Mouse (Mus musculus) hindbrain, embryonic 12.5 days (tissue): ENCODE measurements at regions not wholly inside any gene's neighbourhood (a gene's known extent, or its start where the extent isn't known, plus 50 kb on each side); places are given as distances from the start of the nearest gene placed in this dataset.

Experiments used
- ATAC-seq: fragments of 200-750 bp; cut with Nextera tagmentation; 2 replicates; pipeline ENCODE4 v1.8.0; 2017; ENCODE audit warnings: moderate TSS enrichment; ENCODE audit not compliant: low FRiP score
- H3K27ac ChIP-seq: fragments of 300-500 bp; sonication (generic); 2 replicates; pipeline ENCODE4 v1.5.1; 2016; ENCODE audit warnings: mild to moderate bottlenecking
- H3K27me3 ChIP-seq: fragments of 300-500 bp; sonication (generic); 2 replicates; pipeline ENCODE4 v1.6.1; 2016; ENCODE audit warnings: mild to moderate bottlenecking
- H3K36me3 ChIP-seq: fragments of 300-500 bp; sonication (generic); 2 replicates; pipeline ENCODE4 v1.6.1; 2016; ENCODE audit warnings: mild to moderate bottlenecking
- H3K4me1 ChIP-seq: fragments of 300-500 bp; sonication (generic); 2 replicates; pipeline ENCODE4 v1.6.1; 2016
- H3K4me2 ChIP-seq: fragments of 300-500 bp; sonication (generic); replicated peaks from 2 replicates; pipeline ENCODE4 v1.6.1; 2016; ENCODE audit warnings: mild to moderate bottlenecking
- H3K4me3 ChIP-seq: fragments of 300-500 bp; sonication (generic); 2 replicates; pipeline ENCODE4 v1.5.1; 2016; ENCODE audit warnings: mild to moderate bottlenecking
- H3K9ac ChIP-seq: fragments of 300-500 bp; sonication (generic); 2 replicates; pipeline ENCODE4 v1.6.1; 2016; ENCODE audit warnings: mild to moderate bottlenecking, moderate library complexity
- H3K9me3 ChIP-seq: fragments of 300-500 bp; sonication (generic); replicated peaks from 2 replicates; pipeline ENCODE4 v1.6.1; 2016; ENCODE audit warnings: mild to moderate bottlenecking
- WGBS: fragments of 180-500 bp; shearing (Covaris S2); methylation state at CpG from one replicate; pipeline ENCODE4 v1.1.7; 2016; 5-methylcytosine and 5-hydroxymethylcytosine counted together

DNA sequence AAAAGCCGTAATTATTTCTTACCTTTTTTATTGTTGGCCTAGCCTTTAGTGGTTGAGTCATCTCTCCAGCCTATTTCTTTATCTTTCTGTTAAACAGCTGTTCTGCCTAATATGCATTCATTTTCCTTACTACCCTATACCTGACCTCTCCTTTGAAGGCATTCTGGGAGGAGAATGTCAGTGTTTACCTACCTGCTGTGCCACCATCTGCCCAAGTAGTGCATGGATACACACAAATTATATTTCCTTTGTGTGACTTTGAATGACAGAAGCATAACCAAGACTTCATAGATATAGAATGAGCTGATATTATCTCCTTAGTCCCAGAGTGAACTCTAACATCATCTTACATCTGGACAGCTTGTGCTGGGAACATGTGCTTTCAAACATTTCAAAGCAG is 293.5 kb upstream of the Tom1l1 start:
- H3K9me3 ChIP-seq: no peaks in the 10 kb centered on the region
- 86% methylated on average over 1 of the region's 1 CpGs for WGBS
- H3K36me3 ChIP-seq: no peaks in the 10 kb centered on the region
- H3K4me2 ChIP-seq: no peak overlapping the region
- no peak overlapping the region for H3K27ac ChIP-seq
- no peaks in the 10 kb centered on the region for H3K4me1 ChIP-seq
- no peak for ATAC-seq
- H3K4me3 ChIP-seq: no peak overlapping the region
- H3K9ac ChIP-seq: no peak overlapping the region
- H3K27me3 ChIP-seq: no peaks in the 10 kb centered on the region

DNA sequence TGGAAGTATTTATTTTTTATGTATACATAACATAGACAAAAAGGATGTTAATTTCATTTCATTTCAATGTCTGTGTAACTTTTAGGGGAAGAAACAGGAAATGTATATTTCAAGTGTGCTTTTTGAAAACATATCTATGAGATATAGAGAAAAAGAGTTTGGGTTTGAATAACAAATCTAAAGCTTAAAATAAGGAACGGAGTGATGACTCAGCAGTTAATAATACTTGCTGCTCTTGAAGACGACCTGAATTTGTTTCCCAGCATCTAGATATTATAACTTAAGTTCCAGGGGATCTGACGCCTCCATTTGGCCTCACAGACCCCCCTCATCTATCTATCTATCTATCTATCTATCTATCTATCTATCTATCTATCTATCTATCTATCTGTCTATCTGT is 290.1 kb upstream of the Tom1l1 start:
- Histone ChIP-seq H3K27me3 (no peaks in the 10 kb centered on the region), H3K36me3 (no peaks in the 10 kb centered on the region), H3K4me2 (no peak overlapping the region), H3K4me3 (no peak overlapping the region), H3K9ac (no peak overlapping the region), H3K9me3 (no peaks in the 10 kb centered on the region), H3K4me1 (no peaks in the 10 kb centered on the region), H3K27ac (no peak overlapping the region)
- 85% methylated on average over 3 of the region's 3 CpGs for WGBS
- no peak for ATAC-seq

- H3K4me3 ChIP-seq: no peak overlapping the region
- no peak for ATAC-seq
- WGBS: 87% methylated on average over 5 of the region's 5 CpGs
- H3K9me3 ChIP-seq: no peaks in the 10 kb centered on the region
- H3K27me3 ChIP-seq: no peaks in the 10 kb centered on the region
- no peaks in the 10 kb centered on the region for H3K4me1 ChIP-seq
- H3K27ac ChIP-seq: no peak overlapping the region
- H3K9ac ChIP-seq: no peak overlapping the region
- no peak overlapping the region for H3K4me2 ChIP-seq
- no peaks in the 10 kb centered on the region for H3K36me3 ChIP-seq
These were observed 252.9 kb upstream of the Tom1l1 start for GRCm38 (mm10) chr11:90941076-90941475.

GRCm38 (mm10) chr11:90925738-90926137 is 237.6 kb upstream of the Tom1l1 start:
- Histone ChIP-seq H3K4me3 (no peak overlapping the region), H3K36me3 (no peaks in the 10 kb centered on the region), H3K9me3 (no peaks in the 10 kb centered on the region), H3K9ac (no peak overlapping the region), H3K4me2 (no peak overlapping the region), H3K27me3 (no peaks in the 10 kb centered on the region), H3K27ac (no peak overlapping the region), H3K4me1 (no peaks in the 10 kb centered on the region)
- ATAC-seq: no peak

DNA sequence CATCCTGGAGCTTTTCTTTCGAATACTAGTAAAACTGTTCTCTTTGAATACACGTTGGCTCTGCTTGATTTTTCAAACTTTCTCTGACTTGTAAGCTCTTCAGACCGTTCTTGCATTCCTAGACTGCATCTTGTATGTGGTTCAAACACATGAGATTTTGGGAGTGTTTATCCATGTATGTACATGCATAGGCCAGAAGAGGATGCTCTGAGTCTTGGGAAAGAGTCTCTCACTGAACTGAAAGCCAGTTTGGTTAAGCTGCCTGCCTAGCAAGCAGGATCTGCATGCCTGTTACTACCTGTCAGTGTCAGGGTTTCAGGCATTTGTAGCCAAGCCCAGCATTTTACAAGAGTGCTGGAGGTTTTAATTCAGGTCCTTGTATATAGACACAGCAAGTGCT is 229.6 kb upstream of the Tom1l1 start:
- H3K9ac ChIP-seq: no peak overlapping the region
- H3K27ac ChIP-seq: no peak overlapping the region
- no peak overlapping the region for H3K4me2 ChIP-seq
- ATAC-seq: no peak
- H3K9me3 ChIP-seq: no peaks in the 10 kb centered on the region
- WGBS: 74% methylated on average over 3 of the region's 3 CpGs
- H3K4me3 ChIP-seq: no peak overlapping the region
- no peaks in the 10 kb centered on the region for H3K36me3 ChIP-seq
- H3K4me1 ChIP-seq: no peaks in the 10 kb centered on the region
- no peaks in the 10 kb centered on the region for H3K27me3 ChIP-seq

- Histone ChIP-seq H3K4me3 (no peak overlapping the region), H3K27me3 (no peaks in the 10 kb centered on the region), H3K9ac (no peak overlapping the region), H3K9me3 (no peaks in the 10 kb centered on the region), H3K27ac (no peak overlapping the region), H3K4me1 (no peaks in the 10 kb centered on the region), H3K36me3 (no peaks in the 10 kb centered on the region), H3K4me2 (no peak overlapping the region)
- ATAC-seq: no peak
- WGBS: 71% methylated on average over 3 of the region's 3 CpGs
These were observed 206.1 kb upstream of the Tom1l1 start for GRCm38 (mm10) chr11:90894236-90894635.

GRCm38 (mm10) chr11:90873122-90873521 is 185.0 kb upstream of the Tom1l1 start:
- no peak for ATAC-seq
- no peak overlapping the region for H3K4me2 ChIP-seq
- no peaks in the 10 kb centered on the region for H3K9me3 ChIP-seq
- H3K4me3 ChIP-seq: no peak overlapping the region
- H3K4me1 ChIP-seq: no peaks in the 10 kb centered on the region
- H3K9ac ChIP-seq: no peak overlapping the region
- H3K27me3 ChIP-seq: no peaks in the 10 kb centered on the region
- H3K36me3 ChIP-seq: no peaks in the 10 kb centered on the region
- no peak overlapping the region for H3K27ac ChIP-seq

GRCm38 (mm10) chr11:90871686-90872085 is 183.5 kb upstream of the Tom1l1 start:
- H3K4me3 ChIP-seq: no peak overlapping the region
- WGBS: 68% methylated on average over 2 of the region's 2 CpGs
- no peak overlapping the region for H3K4me2 ChIP-seq
- no peaks in the 10 kb centered on the region for H3K9me3 ChIP-seq
- no peaks in the 10 kb centered on the region for H3K4me1 ChIP-seq
- ATAC-seq: no peak
- H3K27me3 ChIP-seq: no peaks in the 10 kb centered on the region
- no peak overlapping the region for H3K9ac ChIP-seq
- no peaks in the 10 kb centered on the region for H3K36me3 ChIP-seq
- H3K27ac ChIP-seq: no peak overlapping the region

DNA sequence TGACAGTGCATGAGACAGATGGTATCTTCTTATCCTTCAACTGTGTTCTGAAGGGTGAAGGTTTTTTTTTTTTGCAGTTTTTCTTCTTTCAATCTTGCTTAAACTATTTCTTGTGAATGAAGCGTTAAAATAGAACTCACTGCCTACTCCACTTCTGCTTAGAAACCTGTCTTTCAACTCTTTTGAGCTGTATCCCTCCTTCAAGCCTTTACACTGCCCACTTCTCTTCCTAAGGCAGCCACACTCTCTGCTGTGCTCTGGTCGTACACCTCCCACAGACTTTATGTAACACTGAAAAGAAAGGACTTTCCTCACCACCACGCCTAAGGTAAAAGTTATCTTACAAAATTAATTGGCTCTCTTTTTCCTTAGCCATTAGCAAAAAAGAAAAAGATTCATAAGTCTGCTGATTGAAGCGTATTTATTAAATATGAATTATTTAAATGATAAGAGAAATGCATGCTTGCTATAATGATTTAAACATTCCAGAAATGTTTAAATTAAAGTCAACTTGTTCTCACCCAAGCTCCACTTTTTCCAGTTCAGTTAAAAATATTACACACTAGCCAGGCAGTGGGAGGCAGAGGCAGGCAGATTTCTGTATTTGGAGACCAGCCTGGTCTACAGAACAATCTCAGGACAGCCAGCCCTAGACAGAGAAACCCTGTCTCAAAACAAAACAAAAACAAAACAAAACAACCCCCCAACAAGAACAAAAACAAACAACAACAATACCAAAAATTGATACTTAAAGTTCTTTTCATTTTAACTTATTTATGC is 176.0 kb upstream of the Tom1l1 start:
- Histone ChIP-seq H3K4me3 (no peak overlapping the region), H3K9me3 (no peaks in the 10 kb centered on the region), H3K36me3 (no peaks in the 10 kb centered on the region), H3K9ac (no peak overlapping the region), H3K27ac (no peak overlapping the region), H3K27me3 (no peaks in the 10 kb centered on the region), H3K4me2 (no peak overlapping the region), H3K4me1 (no peaks in the 10 kb centered on the region)
- no peak for ATAC-seq
- 83% methylated on average over 4 of the region's 4 CpGs for WGBS

DNA sequence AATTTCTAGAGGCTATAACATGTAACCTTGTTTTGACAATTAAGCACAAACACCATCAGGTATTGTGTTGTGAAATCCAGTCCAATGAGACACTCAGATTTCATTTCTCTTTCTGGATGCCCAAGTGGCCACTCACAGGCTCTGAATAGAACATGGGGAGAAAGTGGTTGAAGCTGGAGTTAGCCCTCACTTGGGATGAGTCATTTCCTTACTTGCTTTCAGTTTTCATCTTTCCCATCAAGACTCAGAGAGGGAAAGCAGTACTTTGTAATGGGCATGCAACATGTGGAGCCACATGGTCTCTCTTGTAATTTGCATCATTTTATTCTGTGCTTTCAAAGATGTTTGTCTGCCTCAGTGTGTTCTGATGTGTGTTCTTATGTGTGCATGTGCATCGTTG is 167.6 kb upstream of the Tom1l1 start:
- H3K27me3 ChIP-seq: no peaks in the 10 kb centered on the region
- no peak overlapping the region for H3K27ac ChIP-seq
- no peak for ATAC-seq
- no peaks in the 10 kb centered on the region for H3K9me3 ChIP-seq
- H3K9ac ChIP-seq: no peak overlapping the region
- H3K4me1 ChIP-seq: no peaks in the 10 kb centered on the region
- no peak overlapping the region for H3K4me3 ChIP-seq
- H3K4me2 ChIP-seq: no peak overlapping the region
- WGBS: 93% methylated on average over 1 of the region's 1 CpGs
- no peaks in the 10 kb centered on the region for H3K36me3 ChIP-seq

DNA sequence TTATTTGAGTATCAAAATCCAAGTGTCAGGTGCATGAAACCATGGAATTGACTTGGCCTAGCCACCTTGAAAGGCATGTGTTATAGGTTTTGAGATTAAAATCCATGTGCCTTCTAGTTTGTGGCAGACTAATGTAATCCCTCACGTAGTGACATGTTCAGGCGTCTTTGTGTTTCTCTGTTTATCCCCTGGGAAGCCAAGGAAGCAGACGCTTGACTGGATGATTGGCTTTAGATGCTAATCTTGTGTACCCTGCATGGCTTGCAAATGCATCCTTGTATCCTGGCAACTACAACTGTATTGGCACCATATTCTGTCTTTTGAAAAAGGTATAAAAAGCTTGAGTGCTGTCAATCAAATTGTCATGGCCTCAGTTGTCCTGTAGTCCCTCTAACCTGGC is 167.2 kb upstream of the Tom1l1 start:
- 45% methylated on average over 3 of the region's 3 CpGs for WGBS

DNA sequence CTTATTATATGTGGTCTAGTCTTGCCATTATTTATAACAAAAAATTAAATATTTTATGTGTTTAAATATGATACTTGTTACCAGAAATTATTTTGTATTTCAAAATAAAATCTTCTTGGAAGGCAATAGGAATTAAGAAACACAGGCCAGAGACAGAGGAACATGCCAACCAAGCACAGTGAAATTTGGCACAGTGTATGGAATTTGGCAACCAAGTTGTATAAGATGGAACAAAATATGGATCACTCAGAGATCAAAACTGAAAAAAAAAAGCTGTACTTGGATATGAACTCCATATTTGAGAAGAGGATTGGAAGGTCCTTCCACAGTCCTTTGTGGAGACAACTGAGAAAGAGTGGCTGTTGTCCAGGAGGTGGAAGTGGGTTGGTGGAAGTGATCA is 163.1 kb upstream of the Tom1l1 start:
- H3K4me1 ChIP-seq: no peaks in the 10 kb centered on the region
- no peak overlapping the region for H3K27ac ChIP-seq
- no peak overlapping the region for H3K4me2 ChIP-seq
- no peaks in the 10 kb centered on the region for H3K36me3 ChIP-seq
- no peaks in the 10 kb centered on the region for H3K9me3 ChIP-seq
- no peak overlapping the region for H3K4me3 ChIP-seq
- no peaks in the 10 kb centered on the region for H3K27me3 ChIP-seq
- no peak overlapping the region for H3K9ac ChIP-seq
- no peak for ATAC-seq

More for the DNA sequence above, 167.2 kb upstream of the Tom1l1 start:
- no peak overlapping the region for H3K4me3 ChIP-seq
- no peaks in the 10 kb centered on the region for H3K27me3 ChIP-seq
- H3K4me2 ChIP-seq: no peak overlapping the region
- H3K9ac ChIP-seq: no peak overlapping the region
- no peaks in the 10 kb centered on the region for H3K9me3 ChIP-seq
- no peak for ATAC-seq
- H3K27ac ChIP-seq: no peak overlapping the region
- no peaks in the 10 kb centered on the region for H3K4me1 ChIP-seq
- no peaks in the 10 kb centered on the region for H3K36me3 ChIP-seq

GRCm38 (mm10) chr11:90844925-90845319 is 156.8 kb upstream of the Tom1l1 start:
- WGBS: 76% methylated on average over 6 of the region's 6 CpGs
- Histone ChIP-seq H3K4me3 (no peak overlapping the region), H3K27me3 (no peaks in the 10 kb centered on the region), H3K36me3 (no peaks in the 10 kb centered on the region), H3K27ac (no peak overlapping the region), H3K9me3 (peaks cover 9% of the 10 kb centered on the region; the same call in 1 of the 2 replicates), H3K9ac (no peak overlapping the region), H3K4me2 (no peak overlapping the region), H3K4me1 (no peaks in the 10 kb centered on the region)
- ATAC-seq: no peak
